Mouse (Mus musculus) lung, embryonic 15.5 days (tissue): ENCODE results near the gene Rgs6. TPM values are rescaled to one million over a fixed set of nuclear protein-coding genes. Genes with fewer than 3 reads are reported as not detected.

Experiments used
- ATAC-seq: fragments of 200-750 bp; cut with Nextera tagmentation; 2 replicates; pipeline ENCODE4 v1.8.0; 2017; ENCODE audit warnings: moderate number of reproducible peaks, borderline replicate concordance; ENCODE audit not compliant: low FRiP score, low TSS enrichment; ENCODE audit errors: extremely low read depth
- H3K27ac ChIP-seq: fragments of 300-500 bp; sonication (generic); 2 replicates; pipeline ENCODE4 v1.5.1; 2015; ENCODE audit warnings: moderate library complexity, mild to moderate bottlenecking, inconsistent platforms
- H3K27me3 ChIP-seq: fragments of 300-500 bp; sonication (generic); 2 replicates; pipeline ENCODE4 v1.6.1; 2015; ENCODE audit warnings: inconsistent platforms
- H3K36me3 ChIP-seq: fragments of 300-500 bp; sonication (generic); 2 replicates; pipeline ENCODE4 v1.6.1; 2015; ENCODE audit warnings: inconsistent platforms
- H3K4me1 ChIP-seq: fragments of 300-500 bp; sonication (generic); 2 replicates; pipeline ENCODE4 v1.6.1; 2015; ENCODE audit warnings: inconsistent platforms
- H3K4me2 ChIP-seq: fragments of 300-500 bp; sonication (generic); 2 replicates; pipeline ENCODE4 v1.6.1; 2015; ENCODE audit warnings: inconsistent platforms, mild to moderate bottlenecking, moderate library complexity
- H3K4me3 ChIP-seq: fragments of 300-500 bp; sonication (generic); 2 replicates; pipeline ENCODE4 v1.5.1; 2015; ENCODE audit warnings: mild to moderate bottlenecking, inconsistent platforms
- H3K9ac ChIP-seq: fragments of 300-500 bp; sonication (generic); 2 replicates; pipeline ENCODE4 v1.6.1; 2015; ENCODE audit warnings: inconsistent platforms
- H3K9me3 ChIP-seq: fragments of 300-500 bp; sonication (generic); 2 replicates; pipeline ENCODE4 v1.6.1; 2016; ENCODE audit warnings: inconsistent platforms
- WGBS: fragments of 180-500 bp; shearing (Covaris S2); methylation state at CpG from one replicate; pipeline ENCODE4 v1.1.7; 2015; 5-methylcytosine and 5-hydroxymethylcytosine counted together
- polyA plus RNA-seq: library from polyadenylated mRNA; unstranded; fragments of >200 nt; fragmentation: Nextera tagmentation; extraction: Ambion mirVana; gene quantifications from 2 replicates; pipeline ENCODE4 v1.2.1, GENCODE M21; 2015

The Rgs6 gene
- polyA plus RNA-seq, 1 experiment from 2014 or later, result 4.0 TPM

- no peak for ATAC-seq
- Histone ChIP-seq H3K27ac (no peak overlapping the region), H3K4me3 (no peak overlapping the region), H3K36me3 (no peaks in the 10 kb centered on the region), H3K9me3 (no peaks in the 10 kb centered on the region), H3K9ac (no peak overlapping the region), H3K27me3 (no peaks in the 10 kb centered on the region), H3K4me2 (no peak overlapping the region), H3K4me1 (no peaks in the 10 kb centered on the region; the same call in none of the 2 replicates)
- WGBS, result 59% methylated on average over 8 of the region's 8 CpGs
Observed at GRCm38 (mm10) chr12:83050514-83050913, 462.4 kb downstream of the Rgs6 start.

- ATAC-seq, result no peak
- 33% methylated on average over 4 of the region's 4 CpGs for WGBS
- H3K9ac ChIP-seq, result no peak overlapping the region
Observed at GRCm38 (mm10) chr12:83052391-83052790, 464.3 kb downstream of the Rgs6 start.

GRCm38 (mm10) chr12:83055690-83056089 lies 467.6 kb downstream of the Rgs6 start:
- no peak overlapping the region for H3K27ac ChIP-seq
- H3K36me3 ChIP-seq, result no peaks in the 10 kb centered on the region
- no peaks in the 10 kb centered on the region for H3K27me3 ChIP-seq
- no peak overlapping the region for H3K9ac ChIP-seq
- no peaks in the 10 kb centered on the region; the same call in none of the 2 replicates for H3K4me1 ChIP-seq
- H3K4me3 ChIP-seq, result no peak overlapping the region
- H3K9me3 ChIP-seq, result no peaks in the 10 kb centered on the region
- 55% methylated on average over 5 of the region's 5 CpGs for WGBS
- H3K4me2 ChIP-seq, result no peak overlapping the region
- no peak for ATAC-seq

More at GRCm38 (mm10) chr12:83052391-83052790, 464.3 kb downstream of the Rgs6 start:
- H3K9me3 ChIP-seq, result no peaks in the 10 kb centered on the region
- no peak overlapping the region for H3K4me3 ChIP-seq
- H3K36me3 ChIP-seq, result no peaks in the 10 kb centered on the region
- no peak overlapping the region for H3K4me2 ChIP-seq
- no peaks in the 10 kb centered on the region for H3K27me3 ChIP-seq
- H3K4me1 ChIP-seq, result no peaks in the 10 kb centered on the region; the same call in none of the 2 replicates
- no peak overlapping the region for H3K27ac ChIP-seq

- 77% methylated on average over 6 of the region's 6 CpGs for WGBS
- no peak for ATAC-seq
- Histone ChIP-seq H3K27me3 (no peaks in the 10 kb centered on the region), H3K4me1 (peaks cover 3% of the 10 kb centered on the region; the same call in 1 of the 2 replicates), H3K9me3 (no peaks in the 10 kb centered on the region), H3K4me3 (no peak overlapping the region), H3K36me3 (no peaks in the 10 kb centered on the region), H3K9ac (no peak overlapping the region), H3K27ac (no peak overlapping the region), H3K4me2 (no peak overlapping the region)
Observed at GRCm38 (mm10) chr12:83066426-83066825, 478.3 kb downstream of the Rgs6 start.

- no peak for ATAC-seq
- no peak overlapping the region for H3K4me2 ChIP-seq
- no peaks in the 10 kb centered on the region for H3K27me3 ChIP-seq
- no peak overlapping the region for H3K9ac ChIP-seq
- no peaks in the 10 kb centered on the region for H3K9me3 ChIP-seq
- no peaks in the 10 kb centered on the region for H3K36me3 ChIP-seq
- H3K27ac ChIP-seq, result 0 out of 2 replicates have a peak overlapping the region, but pooled peaks have one; percentile 0
- no peak overlapping the region for H3K4me3 ChIP-seq
- peaks cover 30% of the 10 kb centered on the region for H3K4me1 ChIP-seq
- 30% methylated on average over 5 of the region's 5 CpGs for WGBS
Observed at GRCm38 (mm10) chr12:83070848-83071247, 482.8 kb downstream of the Rgs6 start.

- Histone ChIP-seq H3K9me3 (no peaks in the 10 kb centered on the region), H3K4me2 (no peak overlapping the region), H3K4me1 (peaks cover 30% of the 10 kb centered on the region), H3K36me3 (no peaks in the 10 kb centered on the region), H3K4me3 (no peak overlapping the region), H3K27me3 (no peaks in the 10 kb centered on the region), H3K9ac (no peak overlapping the region), H3K27ac (peak overlapping the region; percentile 89)
- 7% methylated on average over 3 of the region's 3 CpGs for WGBS
- peak; percentile 52; the same call in 1 of the 2 replicates for ATAC-seq
Observed at GRCm38 (mm10) chr12:83072181-83072887, 484.2 kb downstream of the Rgs6 start.

- peaks cover 30% of the 10 kb centered on the region for H3K4me1 ChIP-seq
- H3K27me3 ChIP-seq, result no peaks in the 10 kb centered on the region
- no peaks in the 10 kb centered on the region for H3K36me3 ChIP-seq
- H3K4me3 ChIP-seq, result no peak overlapping the region
- H3K27ac ChIP-seq, result peak overlapping the region; percentile 89
- H3K9ac ChIP-seq, result no peak overlapping the region
- 13% methylated on average over 13 of the region's 13 CpGs for WGBS
- ATAC-seq, result peak; percentile 88
- H3K4me2 ChIP-seq, result no peak overlapping the region
- no peaks in the 10 kb centered on the region for H3K9me3 ChIP-seq
Observed at GRCm38 (mm10) chr12:83072951-83073878, 485.1 kb downstream of the Rgs6 start.

- no peaks in the 10 kb centered on the region for H3K9me3 ChIP-seq
- no peak overlapping the region for H3K4me2 ChIP-seq
- no peak overlapping the region for H3K4me3 ChIP-seq
- H3K27ac ChIP-seq, result peak overlapping the region; percentile 89
- 65% methylated on average over 6 of the region's 6 CpGs for WGBS
- ATAC-seq, result 0 out of 2 replicates have a peak, but pooled peaks have one; percentile 6
- no peak overlapping the region for H3K9ac ChIP-seq
- H3K36me3 ChIP-seq, result no peaks in the 10 kb centered on the region
- no peaks in the 10 kb centered on the region for H3K27me3 ChIP-seq
- H3K4me1 ChIP-seq, result peaks cover 30% of the 10 kb centered on the region
Observed at GRCm38 (mm10) chr12:83073879-83074368, 485.8 kb downstream of the Rgs6 start.

- H3K27me3 ChIP-seq, result no peaks in the 10 kb centered on the region
- H3K4me1 ChIP-seq, result peaks cover 28% of the 10 kb centered on the region
- H3K9me3 ChIP-seq, result no peaks in the 10 kb centered on the region
- H3K4me2 ChIP-seq, result no peak overlapping the region
- WGBS, result 91% methylated on average over 3 of the region's 3 CpGs
- no peaks in the 10 kb centered on the region for H3K36me3 ChIP-seq
- no peak overlapping the region for H3K4me3 ChIP-seq
- ATAC-seq, result no peak
- H3K9ac ChIP-seq, result no peak overlapping the region
- no peak overlapping the region for H3K27ac ChIP-seq
Observed at GRCm38 (mm10) chr12:83076179-83076578, 488.1 kb downstream of the Rgs6 start.

- H3K9ac ChIP-seq, result no peak overlapping the region
- H3K4me1 ChIP-seq, result peaks cover 20% of the 10 kb centered on the region
- no peaks in the 10 kb centered on the region for H3K36me3 ChIP-seq
- H3K4me3 ChIP-seq, result no peak overlapping the region
- no peak for ATAC-seq
- no peaks in the 10 kb centered on the region for H3K9me3 ChIP-seq
- no peak overlapping the region for H3K27ac ChIP-seq
- WGBS, result 79% methylated on average over 2 of the region's 2 CpGs
- no peak overlapping the region for H3K4me2 ChIP-seq
- no peaks in the 10 kb centered on the region for H3K27me3 ChIP-seq
Observed at GRCm38 (mm10) chr12:83077486-83077885, 489.4 kb downstream of the Rgs6 start.

- Histone ChIP-seq H3K27me3 (no peaks in the 10 kb centered on the region), H3K9me3 (no peaks in the 10 kb centered on the region), H3K4me1 (peaks cover 14% of the 10 kb centered on the region), H3K4me3 (no peak overlapping the region), H3K27ac (no peak overlapping the region), H3K36me3 (no peaks in the 10 kb centered on the region), H3K9ac (no peak overlapping the region), H3K4me2 (no peak overlapping the region)
- 75% methylated on average over 3 of the region's 4 CpGs for WGBS
- no peak for ATAC-seq
Observed at GRCm38 (mm10) chr12:83083427-83083826, 495.3 kb downstream of the Rgs6 start.
